Mouse (Mus musculus) Patski (cell line): ENCODE measurements around the gene Taok1. TPM values are rescaled to one million over a fixed set of nuclear protein-coding genes. Genes with fewer than 3 reads are reported as not detected.
A peak's percentile ranks its signal among the peaks of the same experiment; 100 is the strongest.

Experiments
- ATAC-seq: fragments of 100-300 bp; one replicate; pipeline ENCODE4 v1.8.0; 2021
- CTCF ChIA-PET: fragments of 350-600 bp; sonication (Branson Sonifier 250); formaldehyde crosslinking; loops from one replicate; lab custom pipeline; 2022; ENCODE audit warnings: inconsistent platforms; lab: Charles Lee
- POLR2A ChIA-PET: fragments of 350-600 bp; sonication (Branson Sonifier 250); formaldehyde crosslinking; loops from one replicate; lab custom pipeline; 2022; ENCODE audit warnings: antibody characterized with exemption, inconsistent platforms; lab: Charles Lee
- DNase-seq: peaks from one replicate; pipeline ENCODE4 v3.0.0-alpha.2; 2011; ENCODE audit warnings: low read depth, low spot score
- H3K27me3 ChIP-seq: fragments of 371-371 bp; one replicate; pipeline ENCODE4 v1.5.1; 2021
- CTCF ChIP-seq: fragments of 100-300 bp; IDR thresholded peaks from one replicate; pipeline ENCODE4 v1.5.1; 2021
- in situ Hi-C: fragments of 300-500 bp; cut with MboI; formaldehyde crosslinking; loops from 3 replicates; pipeline ENCODE4 v1.11.1; 2018; ENCODE audit warnings: low pct_unique_long_range_greater_than_20kb, mixed read lengths
- polyA plus RNA-seq: library from polyadenylated mRNA; unstranded; gene quantifications from one replicate; pipeline ENCODE4 v1.2.3, GENCODE M21; 2021

Gene Taok1
- polyA plus RNA-seq, 1 experiment from 2014 or later, result 28.7 TPM

GRCm38 (mm10) chr11:77501971-77502370, 105.6 kb downstream of the Taok1 start:
- ChIA-PET POLR2A (interaction anchor here (0.7 to 1.4 kb wide), 2 partner anchors 11 to 845 kb away, joined by 4 to 6 read pairs; no protein-coding TSS in a partner anchor), CTCF (interaction anchor here (0.9 to 3.8 kb wide), 7 partner anchors 9 to 184 kb away, joined by 3 to 18 read pairs (median 5); partner anchors contain the start of gene Ankrd13b)
- DNase-seq, result no peak
- no peak for ATAC-seq
- in situ Hi-C loops, result loop anchor here (25.0 kb wide), 1 partner anchor 310 kb away; no protein-coding TSS in a partner anchor
- TF ChIP-seq CTCF, result no peak
- no peaks in the 10 kb centered on the region for H3K27me3 ChIP-seq

GRCm38 (mm10) chr11:77501392-77501791, 106.2 kb downstream of the Taok1 start:
- ChIA-PET POLR2A (interaction anchor here (1.1 to 1.4 kb wide), 2 partner anchors 9 to 10 kb away, joined by 3 to 4 read pairs; no protein-coding TSS in a partner anchor), CTCF (interaction anchor here (0.7 to 3.8 kb wide), 10 partner anchors 9 to 184 kb away, joined by 3 to 18 read pairs (median 5); partner anchors contain the start of genes Ankrd13b and Gm10392)
- ATAC-seq (peak; percentile 41), DNase-seq (no peak)
- no peaks in the 10 kb centered on the region for H3K27me3 ChIP-seq
- in situ Hi-C loops, result loop anchor here (25.0 kb wide), 1 partner anchor 311 kb away; no protein-coding TSS in a partner anchor
- TF ChIP-seq CTCF, result no peak

- ATAC-seq (no peak), DNase-seq (no peak)
- ChIA-PET CTCF (interaction anchor here (0.7 to 3.8 kb wide), 12 partner anchors 7 to 183 kb away, joined by 3 to 18 read pairs (median 4); partner anchors contain the start of genes Ankrd13b and Gm10392), POLR2A (interaction anchor here (1.1 to 1.4 kb wide), 2 partner anchors 9 to 10 kb away, joined by 3 to 4 read pairs; no protein-coding TSS in a partner anchor)
- in situ Hi-C loops, result loop anchor here (25.0 kb wide), 1 partner anchor 312 kb away; no protein-coding TSS in a partner anchor
- no peaks in the 10 kb centered on the region for H3K27me3 ChIP-seq
- TF ChIP-seq CTCF, result no peak
These were observed 107.0 kb downstream of the Taok1 start for GRCm38 (mm10) chr11:77500361-77501325.

GRCm38 (mm10) chr11:77499354-77499753, 108.3 kb downstream of the Taok1 start:
- H3K27me3 ChIP-seq, result no peaks in the 10 kb centered on the region
- CTCF ChIA-PET, result interaction anchor here (0.9 to 3.8 kb wide), 6 partner anchors 8 to 182 kb away, joined by 3 to 18 read pairs (median 4); no protein-coding TSS in a partner anchor
- no peak for TF ChIP-seq CTCF
- in situ Hi-C loops, result no loop called here
- POLR2A ChIA-PET, result no interaction called here
- ATAC-seq (no peak), DNase-seq (no peak)

GRCm38 (mm10) chr11:77498261-77499139, 109.1 kb downstream of the Taok1 start:
- H3K27me3 ChIP-seq, result no peaks in the 10 kb centered on the region
- no peak for TF ChIP-seq CTCF
- no peak for DNase-seq
- ChIA-PET POLR2A (interaction anchor here (1.0 kb wide), 1 partner anchor 12 kb away, joined by 4 read pairs; no protein-coding TSS in a partner anchor), CTCF (interaction anchor here (1.0 to 3.8 kb wide), 3 partner anchors 14 to 181 kb away, joined by 3 to 18 read pairs (median 5); no protein-coding TSS in a partner anchor)
- in situ Hi-C loops, result no loop called here
- no peak for ATAC-seq

GRCm38 (mm10) chr11:77497851-77498250, 109.8 kb downstream of the Taok1 start:
- ATAC-seq, result no peak
- CTCF ChIA-PET, result no interaction called here
- DNase-seq, result no peak
- no peak for TF ChIP-seq CTCF
- POLR2A ChIA-PET, result interaction anchor here (0.6 kb wide), 1 partner anchor 500 kb away, joined by 3 read pairs; no protein-coding TSS in a partner anchor
- H3K27me3 ChIP-seq, result no peaks in the 10 kb centered on the region
- in situ Hi-C loops, result no loop called here

GRCm38 (mm10) chr11:77497341-77497756, 110.3 kb downstream of the Taok1 start:
- POLR2A ChIA-PET, result interaction anchor here (0.6 to 1.2 kb wide), 2 partner anchors 11 to 500 kb away, joined by 3 read pairs; no protein-coding TSS in a partner anchor
- CTCF ChIA-PET, result interaction anchor here (2.0 kb wide), 1 partner anchor 10 kb away, joined by 12 read pairs; no protein-coding TSS in a partner anchor
- H3K27me3 ChIP-seq, result no peaks in the 10 kb centered on the region
- TF ChIP-seq CTCF, result no peak
- ATAC-seq (no peak), DNase-seq (no peak)
- in situ Hi-C loops, result no loop called here

- ChIA-PET CTCF (interaction anchor here (1.5 to 2.0 kb wide), 2 partner anchors 12 kb away, joined by 4 to 12 read pairs; no protein-coding TSS in a partner anchor), POLR2A (no interaction called here)
- no peak for ATAC-seq
- H3K27me3 ChIP-seq, result no peaks in the 10 kb centered on the region
- DNase-seq, result no peak
- TF ChIP-seq CTCF, result no peak
- in situ Hi-C loops, result no loop called here
These were observed 112.1 kb downstream of the Taok1 start for GRCm38 (mm10) chr11:77495507-77495906.

GRCm38 (mm10) chr11:77494782-77495181, 112.8 kb downstream of the Taok1 start:
- in situ Hi-C loops, result no loop called here
- no peak for TF ChIP-seq CTCF
- CTCF ChIA-PET, result interaction anchor here (1.0 to 1.5 kb wide), 2 partner anchors 13 to 26 kb away, joined by 4 to 5 read pairs; no protein-coding TSS in a partner anchor
- ATAC-seq (no peak), DNase-seq (no peak)
- POLR2A ChIA-PET, result no interaction called here
- no peaks in the 10 kb centered on the region for H3K27me3 ChIP-seq
